Mouse (Mus musculus) stomach, postnatal 0 days (tissue): ENCODE measurements at regions not wholly inside any gene's neighbourhood (a gene's known extent, or its start where the extent isn't known, plus 50 kb on each side); places are given as distances from the start of the nearest gene placed in this dataset.

Experiments
- CTCF ChIP-seq: IDR thresholded peaks from 2 replicates; pipeline ENCODE4 v1.5.1; 2016; ENCODE audit warnings: antibody characterized with exemption, low read depth, mild to moderate bottlenecking, moderate library complexity
- EP300 ChIP-seq: optimal IDR thresholded peaks from 2 replicates; pipeline ENCODE3; 2016; ENCODE audit warnings: antibody characterized with exemption

DNA sequence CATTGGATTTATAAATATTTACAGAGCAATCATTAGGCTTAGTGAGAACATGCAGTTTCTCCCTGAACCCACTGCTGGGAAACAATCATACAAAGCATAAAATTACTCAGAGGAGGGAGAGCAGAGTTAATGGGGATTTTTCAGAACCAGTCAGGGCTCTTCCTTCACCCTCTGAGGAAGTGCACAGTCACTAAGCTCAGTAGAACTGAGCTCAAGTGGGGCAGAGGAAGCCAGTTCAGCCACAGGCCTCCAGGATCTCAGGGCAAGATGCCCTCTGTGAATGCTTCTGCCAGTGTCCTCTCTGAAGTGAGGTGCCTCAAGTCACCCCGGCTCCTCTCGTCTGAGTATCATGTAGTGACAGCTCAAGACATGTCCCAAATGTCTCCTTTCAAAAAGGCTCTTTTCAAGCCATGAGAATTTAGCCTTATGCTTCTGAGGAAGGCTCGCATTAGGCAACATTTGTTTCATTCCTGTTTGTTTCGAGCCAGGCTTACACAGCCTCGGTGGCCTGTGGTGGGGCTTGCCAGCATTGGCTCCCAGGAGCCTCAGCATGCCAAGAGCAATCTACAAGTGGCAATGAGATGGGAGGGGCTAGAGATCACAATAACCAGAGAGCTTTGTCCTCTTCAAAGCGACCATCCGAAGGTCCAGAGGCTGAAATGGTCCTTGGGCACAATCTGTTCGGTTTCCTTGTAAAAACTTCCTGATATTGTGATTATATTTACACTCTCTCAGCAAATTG lies 169.8 kb downstream of the Tmem26 start:
- TF ChIP-seq CTCF (no peak), EP300 (no peak)
